Mouse (Mus musculus) gastrocnemius, adult 2 months (tissue): ENCODE measurements around the gene Brwd3. TPM values are rescaled to one million over a fixed set of nuclear protein-coding genes. Genes with fewer than 3 reads are reported as not detected.

Experiments used
- DNase-seq: peaks from one replicate; pipeline ENCODE4 v3.0.0; 2022
- H3K27ac ChIP-seq: fragments of 200-600 bp; 2 replicates; pipeline ENCODE4 v1.8.1; 2022; ENCODE audit warnings: mild to moderate bottlenecking
- H3K4me3 ChIP-seq: fragments of 200-600 bp; 2 replicates; pipeline ENCODE4 v1.8.1; 2022; ENCODE audit warnings: mild to moderate bottlenecking, moderate library complexity
- CTCF ChIP-seq: fragments of 200-600 bp; IDR thresholded peaks from 2 replicates; pipeline ENCODE4 v1.8.1; 2022; ENCODE audit warnings: antibody characterized with exemption, mild to moderate bottlenecking, moderate library complexity
- intact Hi-C: fragments of 180-260 bp; cut with DNase I; formaldehyde crosslinking; loops from one replicate; pipeline ENCODE4 v1.15.1; 2025
- total RNA-seq, 2 experiments: library from RNA; stranded (reverse); gene quantifications; 2 replicates each; pipeline ENCODE4 v1.2.3; 2021

The Brwd3 gene
- total RNA-seq, 2 experiments from 2014 or later, result 3.3 to 3.6 TPM

- TF ChIP-seq CTCF, result no peak
- no peak for DNase-seq
- no peak overlapping the region for H3K27ac ChIP-seq
- intact Hi-C loops, result no loop called here
- H3K4me3 ChIP-seq, result no peak overlapping the region
These were observed 105.1 kb downstream of the Brwd3 start for GRCm38 (mm10) chrX:108729068-108729467.

GRCm38 (mm10) chrX:108728334-108728733 lies 105.8 kb downstream of the Brwd3 start:
- TF ChIP-seq CTCF, result no peak
- H3K4me3 ChIP-seq, result no peak overlapping the region
- no peak overlapping the region for H3K27ac ChIP-seq
- intact Hi-C loops, result no loop called here
- DNase-seq, result no peak

- TF ChIP-seq CTCF, result no peak
- intact Hi-C loops, result no loop called here
- no peak overlapping the region for H3K4me3 ChIP-seq
- no peak for DNase-seq
- H3K27ac ChIP-seq, result no peak overlapping the region
These were observed 109.9 kb downstream of the Brwd3 start for GRCm38 (mm10) chrX:108724241-108724640.

GRCm38 (mm10) chrX:108722447-108722846 lies 111.7 kb downstream of the Brwd3 start:
- Histone ChIP-seq H3K4me3 (no peak overlapping the region), H3K27ac (no peak overlapping the region)
- no peak for TF ChIP-seq CTCF
- intact Hi-C loops, result no loop called here
- DNase-seq, result no peak

GRCm38 (mm10) chrX:108704312-108704711 lies 129.9 kb downstream of the Brwd3 start:
- no peak overlapping the region for H3K27ac ChIP-seq
- no peak for DNase-seq
- TF ChIP-seq CTCF, result no peak
- no peak overlapping the region for H3K4me3 ChIP-seq
- intact Hi-C loops, result no loop called here

Other genes starting within 250 kb of the Brwd3 start
- gene Gm379, start 169.5 kb downstream of the Brwd3 start, total RNA-seq, result not detected
- 10 to 100 TPM in 1 of 2 experiments, 1 to 10 TPM in 1; 3.7 to 14.7 TPM for gene Hmgn5, start 179.0 kb upstream of the Brwd3 start, total RNA-seq